ENCODE assay signal across 10 mouse cellular contexts in genomic region chr6:108248519-108248918, GRCm38 (mm10). TPM values are rescaled to one million over a fixed set of nuclear protein-coding genes. Genes with fewer than 3 reads are reported as not detected.
DNase-seq lines count a peak whose midpoint lies in the region; ATAC-seq and TF ChIP-seq lines count a peak whose summit lies in the region.
"Had no signal": no experiment of that assay in that cellular context is flagged by ENCODE, and none has a peak within 500 bp of the region (broad histone marks: within the 10 kb centered on the region; RNA-seq: fewer than 3 reads in every experiment).

No protein-coding gene starts in this region.

- TF ChIP-seq POLR2A in MEL (IDR thresholded peaks at IDR 0.05; ENCODE audit: control insufficient read depth in 1 of 2, insufficient read depth in 1 of 2, low read depth in 1 of 2, low read length in 2 of 2, poor library complexity in 1 of 2), result no peak
- no peak for TF ChIP-seq POLR2A in limb, embryonic 14.5 days (IDR thresholded peaks at IDR 0.05; ENCODE audit: borderline replicate concordance, extremely low read depth, insufficient read depth, insufficient read length)

- ATAC-seq in heart, embryonic 14.5 days (ENCODE audit: insufficient number of reproducible peaks, insufficient read depth, low FRiP score, low read depth), result no peak
- peak; percentile 54; the same call in 1 of the 2 replicates for ATAC-seq in forebrain, embryonic 12.5 days (ENCODE audit: low FRiP score)
- ATAC-seq in limb, embryonic 14.5 days (ENCODE audit: low FRiP score, low read depth), result peak; percentile 58; the same call in 1 of the 2 replicates

- 19% methylated on average over 4 of the region's 4 CpGs for WGBS in heart, embryonic 14.5 days
- 17% methylated on average over 4 of the region's 4 CpGs for WGBS in forebrain, embryonic 12.5 days
- whole genome bisulfite sequencing in limb, embryonic 14.5 days, result 23% methylated on average over 4 of the region's 4 CpGs

- no peak for TF ChIP-seq CTCF in MEL (IDR thresholded peaks at IDR 0.05 in 2 of 3, conservative IDR thresholded peaks at IDR 0.05 in 1 of 3; ENCODE audit: control insufficient read depth in 1 of 3, insufficient read depth in 1 of 3, low read depth in 2 of 3, low read length in 3 of 3, poor library complexity in 1 of 3, severe bottlenecking in 1 of 3)

- H3K9me3 ChIP-seq in heart, embryonic 14.5 days (ENCODE audit: control insufficient read depth, low read length), result no peaks in the 10 kb centered on the region
- no peaks in the 10 kb centered on the region for H3K9me3 ChIP-seq in MEL (replicated peaks; ENCODE audit: insufficient read depth, low read length)
- H3K9me3 ChIP-seq in forebrain, embryonic 12.5 days, result no peaks in the 10 kb centered on the region
- H3K9me3 ChIP-seq in limb, embryonic 14.5 days (ENCODE audit: control insufficient read depth, low read length), result no peaks in the 10 kb centered on the region
- H3K9me3 ChIP-seq: liver, embryonic 15.5 days had no signal

- H3K36me3 ChIP-seq in heart, embryonic 14.5 days (ENCODE audit: control insufficient read depth, insufficient read depth, low read length), result no peaks in the 10 kb centered on the region
- peaks cover 0 to 9% of the 10 kb centered on the region in 2 experiments; a peak in 3 of 4 replicates for H3K36me3 ChIP-seq in MEL (ENCODE audit: control insufficient read depth in 1 of 2, insufficient read depth in 2 of 2, low read length in 2 of 2)
- H3K36me3 ChIP-seq in forebrain, embryonic 12.5 days (replicated peaks), result no peaks in the 10 kb centered on the region
- no peaks in the 10 kb centered on the region for H3K36me3 ChIP-seq in limb, embryonic 14.5 days (ENCODE audit: control insufficient read depth, insufficient read depth, low read length)
- H3K36me3 ChIP-seq: liver, embryonic 15.5 days had no signal

- H3K4me3 ChIP-seq in heart, embryonic 14.5 days (ENCODE audit: control insufficient read depth in 1 of 2, insufficient read depth in 1 of 2, low read depth in 1 of 2, low read length in 2 of 2), result no peak overlapping the region
- H3K4me3 ChIP-seq in MEL (ENCODE audit: control insufficient read depth in 1 of 2, insufficient read depth in 1 of 2, low read depth in 2 of 2, low read length in 2 of 2), result no peak overlapping the region
- H3K4me3 ChIP-seq in forebrain, embryonic 12.5 days (replicated peaks), result no peak overlapping the region
- H3K4me3 ChIP-seq in limb, embryonic 14.5 days (replicated peaks; ENCODE audit: low read length), result no peak overlapping the region
- H3K4me3 ChIP-seq: erythroblast, embryonic 14.5 days; liver, embryonic 15.5 days had no signal

- H3K9ac ChIP-seq in heart, embryonic 14.5 days (ENCODE audit: low read length), result peak overlapping the region; percentile 28; the same call in 1 of the 2 replicates
- H3K9ac ChIP-seq in MEL (ENCODE audit: control insufficient read depth, low read depth, low read length, poor library complexity, severe bottlenecking), result peak overlapping the region; percentile 17; the same call in 1 of the 2 replicates
- H3K9ac ChIP-seq in forebrain, embryonic 12.5 days, result no peak overlapping the region
- no peak overlapping the region for H3K9ac ChIP-seq in limb, embryonic 14.5 days (ENCODE audit: low read depth, low read length, severe bottlenecking)
- H3K9ac ChIP-seq: liver, embryonic 15.5 days had no signal

- peaks cover 8 to 47% of the 10 kb centered on the region in 2 experiments for H3K4me1 ChIP-seq in heart, embryonic 14.5 days (ENCODE audit: control insufficient read depth in 2 of 2, insufficient read depth in 2 of 2, low read length in 2 of 2)
- H3K4me1 ChIP-seq in MEL (ENCODE audit: control insufficient read depth in 1 of 2, insufficient read depth in 2 of 2, low read length in 2 of 2), result peaks cover 6 to 7% of the 10 kb centered on the region in 2 experiments; a peak in 2 of 4 replicates
- peaks cover 22% of the 10 kb centered on the region for H3K4me1 ChIP-seq in forebrain, embryonic 12.5 days
- peaks cover 21% of the 10 kb centered on the region for H3K4me1 ChIP-seq in limb, embryonic 14.5 days (ENCODE audit: control insufficient read depth, insufficient read depth, low read length)

- no peaks in the 10 kb centered on the region for H3K27me3 ChIP-seq in heart, embryonic 14.5 days (ENCODE audit: control insufficient read depth, insufficient read depth, low read length)
- H3K27me3 ChIP-seq in MEL (ENCODE audit: control insufficient read depth in 1 of 2, insufficient read depth in 2 of 2, low read length in 2 of 2), result no peaks in the 10 kb centered on the region
- no peaks in the 10 kb centered on the region for H3K27me3 ChIP-seq in forebrain, embryonic 12.5 days
- H3K27me3 ChIP-seq in limb, embryonic 14.5 days (ENCODE audit: control insufficient read depth, insufficient read depth, low read length), result no peaks in the 10 kb centered on the region
- H3K27me3 ChIP-seq: liver, embryonic 15.5 days had no signal

- TF ChIP-seq RAD21 in MEL (IDR thresholded peaks at IDR 0.05; ENCODE audit: low read depth, low read length), result no peak

- TF ChIP-seq EP300 in MEL (IDR thresholded peaks at IDR 0.05; ENCODE audit: low read depth in 1 of 2, low read length in 2 of 2), result no peak

- DNase-seq in heart, postnatal 36 days, result no peak
- peak; percentile 46 for DNase-seq in MEL (ENCODE audit: low read depth, low spot score)
- peak; percentile 79 for DNase-seq in limb, embryonic 14.5 days (ENCODE audit: low spot score)
- no peak for DNase-seq in thymus, postnatal 4 days
- no peak for DNase-seq in embryo, embryonic 9.5 days (ENCODE audit: extremely low spot score)
- no peak for DNase-seq in cerebellum, postnatal 25 days

- peaks cover 1% of the 10 kb centered on the region; the same call in 1 of the 2 replicates for H3K79me2 ChIP-seq in MEL (ENCODE audit: control insufficient read depth, insufficient read depth, low read length, poor library complexity)

- H3K27ac ChIP-seq in heart, embryonic 14.5 days (replicated peaks in 1 of 2; ENCODE audit: control insufficient read depth in 1 of 2, insufficient read depth in 1 of 2, low read depth in 2 of 2, low read length in 2 of 2), result peak overlapping the region; percentile 68 to 71
- peak overlapping the region; percentile 65 for H3K27ac ChIP-seq in MEL (ENCODE audit: control insufficient read depth, low read depth, low read length)
- H3K27ac ChIP-seq in forebrain, embryonic 12.5 days, result peak overlapping the region; percentile 85
- peak overlapping the region; percentile 76 for H3K27ac ChIP-seq in limb, embryonic 14.5 days (replicated peaks; ENCODE audit: low read depth, low read length)
- H3K27ac ChIP-seq: liver, embryonic 15.5 days had no signal

- intact Hi-C loops in heart, postnatal 36 days (cut with DNase I), result no loop called here

- H3K4me2 ChIP-seq in heart, embryonic 14.5 days (ENCODE audit: low read length), result no peak overlapping the region; the same call in 1 of the 2 replicates
- no peak overlapping the region for H3K4me2 ChIP-seq in forebrain, embryonic 12.5 days
- no peak overlapping the region for H3K4me2 ChIP-seq in limb, embryonic 14.5 days (replicated peaks; ENCODE audit: low read depth, low read length, severe bottlenecking)
- H3K4me2 ChIP-seq: liver, embryonic 15.5 days had no signal

TF ChIP-seq in MEL, 35 proteins besides CTCF, POLR2A, EP300 and RAD21:
- no peak for TF ChIP-seq NRF1 (IDR thresholded peaks at IDR 0.05; ENCODE audit: insufficient read depth, low read depth, low read length, poor library complexity, severe bottlenecking)
- TF ChIP-seq ZKSCAN1 (IDR thresholded peaks at IDR 0.05; ENCODE audit: low read depth, low read length), result no peak
- TF ChIP-seq MYC (IDR thresholded peaks at IDR 0.05; ENCODE audit: low read depth, low read length), result no peak
- no peak for TF ChIP-seq HCFC1 (IDR thresholded peaks at IDR 0.05; ENCODE audit: low read depth, low read length)
- no peak for TF ChIP-seq ELF1 (IDR thresholded peaks at IDR 0.05; ENCODE audit: low read depth, low read length)
- TF ChIP-seq JUND (IDR thresholded peaks at IDR 0.05; ENCODE audit: low read depth, low read length), result no peak
- no peak for TF ChIP-seq ZMIZ1 (IDR thresholded peaks at IDR 0.05; ENCODE audit: low read depth, low read length)
- TF ChIP-seq GABPA (IDR thresholded peaks at IDR 0.05; ENCODE audit: low read depth, low read length), result no peak
- TF ChIP-seq ZC3H11A (IDR thresholded peaks at IDR 0.05; ENCODE audit: low read depth, low read length), result no peak
- TF ChIP-seq CHD1 (IDR thresholded peaks at IDR 0.05; ENCODE audit: low read depth, low read length), result no peak
- TF ChIP-seq POLR2AphosphoS5 (IDR thresholded peaks at IDR 0.05; ENCODE audit: borderline replicate concordance, low read depth, low read length), result no peak
- TF ChIP-seq BHLHE40 (IDR thresholded peaks at IDR 0.05; ENCODE audit: borderline replicate concordance, low read depth, low read length), result no peak
- no peak for TF ChIP-seq ZNF384 (IDR thresholded peaks at IDR 0.05; ENCODE audit: low read depth, low read length)
- no peak for TF ChIP-seq MAFK (IDR thresholded peaks at IDR 0.05; ENCODE audit: borderline replicate concordance, low read depth, low read length)
- no peak for TF ChIP-seq USF2 (IDR thresholded peaks at IDR 0.05; ENCODE audit: borderline replicate concordance in 1 of 2, insufficient read depth in 1 of 2, low read depth in 1 of 2, low read length in 2 of 2)

RNA-seq across cellular contexts. Expression of gene Itpr1, which starts 35.6 kb away (rescaled TPM):
- 16.6 and 18.9 TPM in 2 replicates for polyA plus RNA-seq in heart, embryonic 14.5 days (2014; fragmentation: Nextera tagmentation; extraction: Ambion mirVana)
- 10 to 100 TPM; 39.1 to 46.2 TPM for total RNA-seq in heart, postnatal 36 days (2021)
- total RNA-seq in MEL (2012; rRNA removed), result 12.2 and 15.6 TPM in 2 replicates
- polyA plus RNA-seq in MEL (2012; ENCODE audit: insufficient read depth in 1 of 2, insufficient read length in 2 of 2, low read depth in 1 of 2, low replicate concordance in 2 of 2, missing spikeins in 1 of 2), result 10 to 100 TPM in 1 of 2 experiments, not detected in 1; 19.0 TPM
- polyA plus RNA-seq in forebrain, embryonic 12.5 days (2016; fragmentation: Nextera tagmentation; extraction: Ambion mirVana), result 10.2 and 10.6 TPM in 2 replicates
- polyA plus RNA-seq in limb, embryonic 14.5 days (2012; rRNA removed), result 16.1 and 17.1 TPM in 2 replicates
- 10.7 and 12.3 TPM in 2 replicates for polyA plus RNA-seq in limb, embryonic 14.5 days (2014; fragmentation: Nextera tagmentation; extraction: Ambion mirVana)

Comparison
In these comparisons a context has a peak if more than half of its experiments do, and no peak if none do; other contexts are left out.
1. H3K9ac ChIP-seq: peak in heart, embryonic 14.5 days (single experiment) and MEL (single experiment); none in forebrain, embryonic 12.5 days (single experiment) and limb, embryonic 14.5 days (single experiment).
2. DNase-seq: peak in MEL (single experiment) and limb, embryonic 14.5 days (single experiment); none in heart, postnatal 36 days (0 of 2), thymus, postnatal 4 days (single experiment), embryo, embryonic 9.5 days (single experiment) and cerebellum, postnatal 25 days (0 of 2).
3. Peak in every context shown above with its lines, with median percentiles within 50 percentile points of each other: H3K27ac ChIP-seq.